Mouse (Mus musculus) testis, adult 2 months (tissue): ENCODE data around the gene Cyp2c65. TPM values are rescaled to one million over a fixed set of nuclear protein-coding genes. Genes with fewer than 3 reads are reported as not detected.
"Not testable (repeated sequence)": the region's sequence is repeated elsewhere in the genome, so short reads cannot be mapped to it uniquely, and the experiment has no call there.

Source experiments
- H3K27ac ChIP-seq: fragments of 200-500 bp; 2 replicates; pipeline ENCODE4 v1.5.1; 2012; ENCODE audit warnings: low read depth, low read length; ENCODE audit not compliant: control insufficient read depth, insufficient read depth
- H3K27me3 ChIP-seq: fragments of 200-500 bp; 2 replicates; pipeline ENCODE4 v1.6.1; 2012; ENCODE audit warnings: mild to moderate bottlenecking, low read length, moderate library complexity; ENCODE audit not compliant: control insufficient read depth, insufficient read depth
- H3K36me3 ChIP-seq: fragments of 200-500 bp; 2 replicates; pipeline ENCODE4 v1.6.1; 2012; ENCODE audit warnings: mild to moderate bottlenecking, low read length; ENCODE audit not compliant: control insufficient read depth, insufficient read depth
- H3K4me1 ChIP-seq: fragments of 200-500 bp; 2 replicates; pipeline ENCODE4 v1.6.1; 2012; ENCODE audit warnings: low read length; ENCODE audit not compliant: control insufficient read depth, insufficient read depth
- H3K4me3 ChIP-seq: fragments of 200-500 bp; 2 replicates; pipeline ENCODE4 v1.5.1; 2012; ENCODE audit warnings: low read depth, mild to moderate bottlenecking, low read length, moderate library complexity, mixed read lengths; ENCODE audit not compliant: control insufficient read depth
- CTCF ChIP-seq: fragments of 200-500 bp; IDR thresholded peaks from 2 replicates; pipeline ENCODE4 v1.5.1; 2012; ENCODE audit warnings: low read depth, mild to moderate bottlenecking, inconsistent platforms, low read length, moderate library complexity; ENCODE audit not compliant: control insufficient read depth, insufficient read depth, insufficient replicate concordance
- POLR2A ChIP-seq: fragments of 200-500 bp; IDR thresholded peaks from 2 replicates; pipeline ENCODE4 v1.6.1; 2012; ENCODE audit warnings: low read depth, mild to moderate bottlenecking, inconsistent platforms, low read length, moderate library complexity; ENCODE audit not compliant: control insufficient read depth
- polyA plus RNA-seq: library from polyadenylated mRNA; depleted of rRNA; stranded (reverse); fragments of >200 nt; gene quantifications from 2 replicates; pipeline ENCODE4 v1.2.3, GENCODE M21; 2012; rRNA removed

The Cyp2c65 gene
- 0.41 and 0.55 TPM in 2 replicates for polyA plus RNA-seq

DNA sequence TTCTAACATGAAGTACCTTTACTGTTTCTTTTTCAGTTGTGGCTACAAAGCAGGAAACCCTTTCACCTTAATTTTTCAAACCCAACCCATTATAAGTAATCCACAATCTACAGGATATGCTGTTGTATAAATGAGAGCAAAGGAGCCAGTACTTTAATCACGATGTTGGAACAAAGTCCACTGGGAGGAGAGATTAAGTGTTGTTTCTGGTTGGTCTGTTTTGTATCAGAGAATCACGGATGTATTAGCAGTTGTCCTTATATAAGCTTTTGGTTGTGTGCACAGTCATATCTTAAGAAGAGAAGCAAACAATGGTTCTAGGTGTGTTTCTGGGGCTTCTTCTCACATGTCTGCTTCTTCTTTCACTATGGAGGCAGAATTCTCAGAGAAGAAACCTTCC, at the start of gene Cyp2c65:
Gene Cyp2c65 (plus strand): TSS at position 297 of the 400 bp plus-strand sequence.
- no peaks in the 10 kb centered on the region for H3K36me3 ChIP-seq
- H3K4me3 ChIP-seq: no peak within 1 kb of the TSS
- no peaks in the 10 kb centered on the region for H3K27me3 ChIP-seq
- TF ChIP-seq CTCF: no peak
- no peak for TF ChIP-seq POLR2A
- no peak within 1 kb of the TSS for H3K27ac ChIP-seq
- no peaks in the 10 kb centered on the region for H3K4me1 ChIP-seq

DNA sequence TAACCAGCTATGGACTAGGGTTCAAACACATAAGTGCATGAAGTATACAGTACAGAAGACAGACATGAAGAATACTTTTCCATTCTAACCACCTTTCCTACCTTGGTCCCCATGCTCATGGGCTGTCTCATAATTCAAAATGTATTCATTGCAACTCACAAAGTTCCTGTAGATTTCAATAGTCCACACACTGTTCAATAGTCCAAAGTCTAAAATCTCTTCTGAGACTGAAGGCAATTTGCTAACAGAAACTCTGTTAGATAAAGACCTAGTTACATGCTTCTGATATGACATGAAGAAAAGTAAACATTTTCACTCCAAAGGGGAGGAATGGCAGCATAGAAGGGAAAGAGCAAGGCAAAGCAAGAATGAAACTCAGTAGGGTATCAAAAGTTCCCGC, 2.9 kb upstream of the Cyp2c65 start:
- no peak overlapping the region for H3K4me3 ChIP-seq
- no peak for TF ChIP-seq POLR2A
- no peak overlapping the region for H3K27ac ChIP-seq
- H3K4me1 ChIP-seq: no peaks in the 10 kb centered on the region
- no peaks in the 10 kb centered on the region for H3K36me3 ChIP-seq
- H3K27me3 ChIP-seq: no peaks in the 10 kb centered on the region

- H3K27ac ChIP-seq, H3K4me1 ChIP-seq, H3K4me3 ChIP-seq, H3K27me3 ChIP-seq, H3K36me3 ChIP-seq: not testable (repeated sequence)
These were observed 38.0 kb downstream of the Cyp2c65 start for GRCm38 (mm10) chr19:39098779-39099178.

GRCm38 (mm10) chr19:39113644-39114043, 52.8 kb downstream of the Cyp2c65 start, which contains the start of gene Cyp2c66:
Gene Cyp2c66, plus strand, starts transcription at chr19:39113898.
- TF ChIP-seq POLR2A: no peak
- no peak for TF ChIP-seq CTCF
- no peaks in the 10 kb centered on the region for H3K27me3 ChIP-seq
- no peak within 1 kb of the TSS for H3K27ac ChIP-seq
- H3K36me3 ChIP-seq: no peaks in the 10 kb centered on the region
- no peak within 1 kb of the TSS for H3K4me3 ChIP-seq
- H3K4me1 ChIP-seq: no peaks in the 10 kb centered on the region

Other genes starting within 250 kb of the Cyp2c65 start
- gene Noc3l, start 241.8 kb upstream of the Cyp2c65 start, polyA plus RNA-seq: 3.0 and 3.4 TPM in 2 replicates
- 4.8 and 5.0 TPM in 2 replicates for gene Tbc1d12, start 224.4 kb upstream of the Cyp2c65 start, polyA plus RNA-seq
- 2.7 and 5.5 TPM in 2 replicates for gene Hells, start 130.1 kb upstream of the Cyp2c65 start, polyA plus RNA-seq
- 0.37 and 0.93 TPM in 2 replicates for gene Cyp2c55, start 54.0 kb upstream of the Cyp2c65 start, polyA plus RNA-seq
- 0.40 and 0.61 TPM in 2 replicates for gene Cyp2c66, start 52.9 kb downstream of the Cyp2c65 start, polyA plus RNA-seq
- 0.52 and 0.57 TPM in 2 replicates for gene Cyp2c29, start 208.4 kb downstream of the Cyp2c65 start, polyA plus RNA-seq